Comparison of ENCODE assay signal across 11 mouse cellular contexts in the genomic region with DNA sequence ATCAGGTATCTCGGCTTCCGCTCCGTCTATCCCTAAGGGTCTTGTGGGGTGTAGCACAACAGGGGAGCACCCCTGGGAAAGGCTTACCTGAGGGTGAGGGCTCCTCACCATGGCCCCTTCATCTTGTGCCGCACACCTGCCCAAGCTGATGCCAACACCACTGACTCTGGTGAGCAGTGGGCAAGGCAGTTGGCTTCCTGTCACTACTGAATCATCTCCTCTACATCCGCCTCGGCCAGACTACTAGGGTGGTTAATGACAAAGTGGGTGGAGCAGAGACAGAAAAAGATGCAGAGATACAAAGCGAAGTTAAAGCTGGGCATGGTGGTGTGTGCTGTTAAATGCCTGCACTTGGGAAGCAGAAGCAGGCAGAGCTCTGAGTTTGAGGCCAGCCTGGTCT. TPM values are rescaled to one million over a fixed set of nuclear protein-coding genes. Genes with fewer than 3 reads are reported as not detected.
A peak's percentile ranks its signal among the peaks of the same experiment; 100 is the strongest.
DNase-seq lines count a peak whose midpoint lies in the region; ATAC-seq lines count a peak whose summit lies in the region.
"Had no signal": no experiment of that assay in that cellular context is flagged by ENCODE, and none has a peak within 500 bp of the region (broad histone marks: within the 10 kb centered on the region; RNA-seq: fewer than 3 reads in every experiment).

Gene Lat2, minus strand, starts transcription at position 224 of the 400 bp plus-strand sequence.

- ATAC-seq in cerebellum, adult (ENCODE audit: insufficient number of reproducible peaks, low FRiP score, low TSS enrichment), result no peak

- DNase-seq in heart, adult 11 months, result peak; percentile 94
- DNase-seq in heart, adult 8-10 months (ENCODE audit: low spot score), result no peak
- peak; percentile 54 for DNase-seq in right cerebral cortex, adult 18-20 months
- DNase-seq in right cerebral cortex, postnatal 4 days, result no peak
- no peak for DNase-seq in large intestine, adult 2 months (ENCODE audit: low read depth, low spot score)
- DNase-seq in spleen, postnatal 36 days (ENCODE audit: low spot score in 2 of 2), result peak; percentile 80 to 83
- no peak for DNase-seq in cerebellum, postnatal 4 days (ENCODE audit: low spot score in 2 of 2)
- DNase-seq: cerebellum, adult 11 months; heart, postnatal 10 days; kidney, postnatal 10 days had no signal

- WGBS in large intestine, adult 2 months, result 66% methylated on average over 7 of the region's 7 CpGs

RNA-seq across cellular contexts. Expression of gene Lat2, which starts in this region (rescaled TPM):
- total RNA-seq in heart, adult 8-10 months (2022), result 1 to 10 TPM in 3 of 4 experiments, under 1 TPM in 1; 0.44 to 2.4 (median 1.8) TPM
- polyA plus RNA-seq in large intestine, adult 2 months (2012; rRNA removed), result 12.9 TPM in 2 replicates

Comparison
In these comparisons a context has a peak if more than half of its experiments do, and no peak if none do; other contexts are left out.
1. DNase-seq: peak in heart, adult 11 months (single experiment), right cerebral cortex, adult 18-20 months (single experiment) and spleen, postnatal 36 days (2 of 2); none in heart, adult 8-10 months (single experiment), right cerebral cortex, postnatal 4 days (single experiment), large intestine, adult 2 months (single experiment) and cerebellum, postnatal 4 days (0 of 2).